Mouse (Mus musculus): ENCODE results near the gene Gm49336. TPM values are rescaled to one million over a fixed set of nuclear protein-coding genes. Genes with fewer than 3 reads are reported as not detected.

Gm49336 gene
- polyA plus RNA-seq, 1 experiment from 2014 or later, result 60.9 TPM

DNA sequence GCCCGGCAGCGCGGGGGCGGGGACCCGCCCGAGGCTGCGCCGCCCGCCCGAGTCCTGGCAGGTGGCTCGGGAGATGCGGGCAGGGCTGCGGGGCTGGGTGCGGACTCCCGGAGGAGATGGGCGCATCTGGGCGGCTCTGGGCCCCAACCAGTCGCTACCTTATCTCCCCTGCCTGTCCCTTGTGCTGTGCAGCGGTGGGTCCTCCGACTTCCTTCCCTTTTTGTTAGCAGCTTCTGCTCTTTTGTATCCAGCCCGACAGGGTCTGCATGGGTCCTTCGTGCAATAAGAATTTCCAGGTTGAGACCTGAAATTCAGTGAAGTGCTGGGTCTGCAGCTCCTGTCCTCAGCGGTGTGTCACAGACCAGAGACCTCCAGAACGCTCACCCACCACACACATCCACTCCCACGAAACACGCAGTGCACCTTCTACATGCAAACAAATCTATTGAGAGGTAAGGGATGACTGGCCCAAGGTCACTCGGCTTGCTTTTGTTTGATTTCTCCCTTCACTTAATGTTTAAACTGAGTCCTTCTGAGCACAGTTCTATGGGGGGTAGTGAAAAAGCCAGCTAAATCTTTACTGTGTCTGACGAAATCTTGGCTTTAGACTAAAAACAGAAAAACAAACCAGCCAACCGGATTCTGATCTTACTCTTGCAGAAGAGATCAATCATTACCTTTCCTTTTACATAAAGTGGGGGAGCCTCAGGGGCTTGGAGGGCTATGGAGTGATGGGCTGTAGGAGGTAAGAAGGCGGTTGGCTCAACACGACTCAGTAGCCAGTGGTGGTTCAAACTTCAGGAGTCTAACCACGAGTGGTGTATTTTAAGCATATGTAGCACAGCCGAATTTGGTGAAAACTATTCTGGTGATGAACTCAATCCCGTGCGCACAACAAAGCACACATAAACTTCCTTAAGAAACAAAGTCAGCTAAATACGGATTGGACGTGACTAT lies 73.4 kb downstream of the Gm49336 start:
- Histone ChIP-seq H3K4me2 (replicated peaks) (peak overlapping the region; percentile 97), H3K9ac (peak overlapping the region; percentile 73), H3K27ac (no peak overlapping the region), H3K9me3 (no peaks in the 10 kb centered on the region), H3K4me1 (no peaks in the 10 kb centered on the region; the same call in 1 of the 2 replicates), H3K27me3 (peaks cover 44% of the 10 kb centered on the region), H3K4me3 (peak overlapping the region; percentile 69), H3K36me3 (no peaks in the 10 kb centered on the region)
- 20% methylated on average over 37 of the region's 37 CpGs for WGBS
- 0 out of 2 replicates have a peak, but pooled peaks have one; percentile 50 for ATAC-seq (ENCODE audit: insufficient number of reproducible peaks, insufficient read depth, low FRiP score, low TSS enrichment)

DNA sequence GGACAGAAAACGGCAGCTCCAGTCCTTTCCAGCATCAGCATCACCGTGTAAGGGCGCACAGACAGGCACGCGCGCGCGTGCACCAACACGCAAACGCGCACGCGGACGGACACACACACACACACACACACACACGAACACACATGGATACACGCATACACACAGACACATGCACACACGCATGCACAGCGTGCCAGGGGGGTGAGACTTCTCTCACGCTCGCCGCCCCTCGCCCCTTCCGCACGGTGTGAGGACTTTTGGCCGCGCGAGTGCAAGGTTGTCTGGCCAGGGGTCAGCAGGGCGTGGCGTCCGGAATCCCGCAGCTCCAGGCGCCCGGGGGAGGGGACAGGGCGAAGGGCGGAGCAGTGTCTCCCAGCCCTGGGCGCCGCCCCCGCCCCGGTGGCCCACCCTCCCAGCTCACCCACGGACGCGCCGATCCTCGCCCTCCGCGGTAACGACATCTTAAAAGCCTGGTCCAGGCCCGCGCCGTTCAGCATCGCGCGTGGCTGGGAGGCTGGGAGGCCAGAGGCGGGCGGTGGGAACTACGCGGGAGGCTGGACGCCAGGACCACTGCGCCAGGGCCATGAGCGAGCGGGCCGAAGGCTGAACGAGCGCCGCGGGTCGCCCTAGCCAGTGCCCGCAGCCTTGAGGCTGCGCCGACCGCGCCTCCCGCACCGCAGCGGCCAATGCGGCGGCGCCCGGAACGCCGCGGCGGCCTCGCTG lies 74.3 kb downstream of the Gm49336 start:
- Histone ChIP-seq H3K4me3 (peak overlapping the region; percentile 69), H3K27me3 (peaks cover 44% of the 10 kb centered on the region), H3K9ac (peak overlapping the region; percentile 73), H3K36me3 (no peaks in the 10 kb centered on the region), H3K27ac (no peak overlapping the region), H3K4me1 (no peaks in the 10 kb centered on the region; the same call in 1 of the 2 replicates), H3K4me2 (replicated peaks) (peak overlapping the region; percentile 97), H3K9me3 (no peaks in the 10 kb centered on the region)
- peak; percentile 83 for ATAC-seq (ENCODE audit: insufficient number of reproducible peaks, insufficient read depth, low FRiP score, low TSS enrichment)
- WGBS, result 1% methylated on average over 83 of the region's 84 CpGs

DNA sequence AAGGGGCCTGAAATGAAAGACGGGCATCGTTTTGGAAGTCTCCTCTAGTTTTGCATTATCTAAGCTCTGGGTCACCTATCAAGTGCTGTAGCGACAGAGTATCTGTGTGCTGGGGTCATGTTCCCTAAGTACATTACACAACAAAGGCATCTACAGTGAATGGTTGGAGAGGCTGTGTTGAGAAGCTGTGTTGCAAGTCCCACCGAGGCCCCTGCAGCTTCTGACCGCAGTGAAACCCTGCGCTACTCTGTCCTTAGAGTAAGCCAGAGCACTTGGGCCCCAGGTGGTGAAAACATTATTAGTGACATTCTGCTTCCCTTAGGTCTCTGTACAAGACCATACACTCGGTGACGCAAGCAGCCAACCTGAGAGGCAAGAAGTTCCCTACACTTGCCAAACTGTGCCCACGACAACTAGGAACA lies 74.8 kb downstream of the Gm49336 start:
- Histone ChIP-seq H3K27me3 (peaks cover 44% of the 10 kb centered on the region), H3K36me3 (no peaks in the 10 kb centered on the region), H3K4me3 (peak overlapping the region; percentile 69), H3K4me1 (no peaks in the 10 kb centered on the region; the same call in 1 of the 2 replicates), H3K9me3 (no peaks in the 10 kb centered on the region), H3K9ac (no peak overlapping the region), H3K4me2 (replicated peaks) (peak overlapping the region; percentile 97), H3K27ac (no peak overlapping the region)
- 31% methylated on average over 9 of the region's 9 CpGs for WGBS
- peak; percentile 57; the same call in 1 of the 2 replicates for ATAC-seq (ENCODE audit: insufficient number of reproducible peaks, insufficient read depth, low FRiP score, low TSS enrichment)

DNA sequence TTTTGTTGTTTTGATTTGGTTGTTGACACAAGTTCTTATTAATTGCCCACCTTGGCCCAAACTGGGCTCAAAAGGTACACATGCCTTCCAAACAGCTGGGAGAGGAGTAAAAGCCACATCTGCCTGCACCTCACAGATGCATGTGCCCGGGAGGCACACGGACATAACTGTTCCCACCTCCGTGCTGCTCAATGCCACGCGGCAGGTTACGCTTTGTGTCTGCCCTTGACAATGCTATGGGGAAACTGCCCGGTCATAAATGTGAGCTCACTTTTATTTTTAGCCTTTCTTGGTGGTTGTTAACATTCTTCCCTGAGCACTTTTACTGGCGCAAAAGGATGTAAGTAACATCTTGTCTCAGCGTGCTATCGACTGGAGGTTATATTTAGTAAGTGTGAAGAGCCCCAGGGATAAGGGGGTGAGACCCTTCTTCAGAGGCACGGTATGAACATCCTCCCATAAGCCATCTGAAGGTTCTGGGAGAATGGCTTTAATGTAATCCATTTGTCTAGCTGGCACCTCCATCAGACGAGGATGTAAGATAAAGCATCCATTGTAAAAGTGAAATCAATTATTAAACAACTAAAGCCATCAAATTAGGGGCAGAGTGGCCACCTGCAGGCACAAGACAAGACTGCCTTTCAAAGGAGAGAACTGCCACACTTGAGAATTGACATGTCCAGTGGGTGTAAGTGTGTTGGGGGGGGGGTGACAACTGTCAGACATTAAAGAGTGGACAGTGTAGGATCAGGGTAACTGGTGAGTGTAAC lies 78.8 kb downstream of the Gm49336 start:
- no peak overlapping the region for H3K4me2 ChIP-seq (replicated peaks)
- no peak for ATAC-seq (ENCODE audit: insufficient number of reproducible peaks, insufficient read depth, low FRiP score, low TSS enrichment)
- no peaks in the 10 kb centered on the region for H3K9me3 ChIP-seq
- H3K4me3 ChIP-seq, result no peak overlapping the region
- no peak overlapping the region for H3K9ac ChIP-seq
- H3K4me1 ChIP-seq, result no peaks in the 10 kb centered on the region; the same call in 1 of the 2 replicates
- H3K27me3 ChIP-seq, result peaks cover 26% of the 10 kb centered on the region
- no peaks in the 10 kb centered on the region for H3K36me3 ChIP-seq
- H3K27ac ChIP-seq, result no peak overlapping the region
- 65% methylated on average over 12 of the region's 12 CpGs for WGBS

DNA sequence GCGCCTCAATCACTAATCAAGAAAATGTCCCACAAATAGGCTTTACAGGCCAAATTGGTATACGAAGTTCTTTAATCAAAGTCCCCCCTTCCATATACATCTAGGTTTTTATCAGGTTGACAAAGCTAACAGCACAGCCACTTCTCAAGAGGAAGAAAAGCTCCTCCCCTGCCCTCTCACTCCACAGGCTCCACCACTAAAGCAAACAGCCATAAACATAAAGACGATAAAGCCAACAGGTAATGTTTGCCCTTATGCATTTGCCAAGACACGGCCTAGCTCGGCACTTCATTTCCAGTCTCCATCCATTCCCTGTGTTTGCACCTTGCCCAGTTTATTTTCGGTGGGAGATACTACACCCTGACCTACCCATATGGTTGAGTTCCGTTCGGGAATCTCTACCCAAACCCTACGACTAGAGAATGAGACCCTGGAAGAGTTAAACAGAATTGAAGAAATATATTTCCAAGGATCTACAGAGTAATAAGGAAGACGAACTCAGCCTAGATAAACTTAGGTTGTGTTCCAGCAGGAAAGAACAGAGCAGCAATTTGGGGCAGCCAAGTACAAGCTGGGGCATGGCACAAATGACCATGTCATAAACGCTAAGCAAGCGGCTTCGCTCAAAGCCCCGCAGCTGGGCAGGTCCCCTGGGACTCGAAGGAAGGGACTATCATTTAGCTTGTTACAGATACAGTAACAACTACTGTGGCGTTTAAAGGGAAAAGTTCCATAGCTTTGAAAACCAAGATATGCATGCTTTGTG lies 80.3 kb downstream of the Gm49336 start:
- Histone ChIP-seq H3K36me3 (no peaks in the 10 kb centered on the region), H3K9ac (no peak overlapping the region), H3K4me1 (no peaks in the 10 kb centered on the region), H3K27me3 (peaks cover 12% of the 10 kb centered on the region), H3K9me3 (no peaks in the 10 kb centered on the region), H3K4me2 (replicated peaks) (no peak overlapping the region), H3K27ac (no peak overlapping the region), H3K4me3 (no peak overlapping the region)
- 81% methylated on average over 16 of the region's 16 CpGs for WGBS
- ATAC-seq (ENCODE audit: insufficient number of reproducible peaks, insufficient read depth, low FRiP score, low TSS enrichment), result no peak

- H3K4me2 ChIP-seq (replicated peaks), result no peak overlapping the region
- no peaks in the 10 kb centered on the region for H3K36me3 ChIP-seq
- H3K9me3 ChIP-seq, result no peaks in the 10 kb centered on the region
- no peaks in the 10 kb centered on the region for H3K4me1 ChIP-seq
- no peaks in the 10 kb centered on the region for H3K27me3 ChIP-seq
- H3K4me3 ChIP-seq, result no peak overlapping the region
- ATAC-seq (ENCODE audit: insufficient number of reproducible peaks, insufficient read depth, low FRiP score, low TSS enrichment), result no peak
- H3K9ac ChIP-seq, result no peak overlapping the region
- 90% methylated on average over 3 of the region's 3 CpGs for WGBS
- H3K27ac ChIP-seq, result no peak overlapping the region
Observed at GRCm38 (mm10) chr14:60163367-60163766, 87.9 kb downstream of the Gm49336 start.

MicroRNAs within 50 kb of the gene (microRNA counts, 519-probe panel; counts per million panel counts)
- 460 counts per million, percentile 65 among the panel's probes with 10 or more counts for microRNA mmu-miR-719

Small RNA genes within 50 kb of the gene (microRNA-seq; reads per million reads assigned to microRNA genes)
- gene Mir719, result not detected

Other genes starting within 250 kb of the Gm49336 start
- gene Atp8a2, start 54.3 kb downstream of the Gm49336 start, polyA plus RNA-seq (2016; fragmentation: Nextera tagmentation; extraction: Ambion mirVana), result 6.1 and 9.0 TPM in 2 replicates
- not detected in 2 replicates for gene Nupl1, start 76 bp downstream of the Gm49336 start, polyA plus RNA-seq (2016; fragmentation: Nextera tagmentation; extraction: Ambion mirVana)
- 35.1 and 35.8 TPM in 2 replicates for gene Mtmr6, start 13.7 kb upstream of the Gm49336 start, polyA plus RNA-seq (2016; fragmentation: Nextera tagmentation; extraction: Ambion mirVana)
- 9.0 and 9.1 TPM in 2 replicates for gene Amer2, start 121.8 kb upstream of the Gm49336 start, polyA plus RNA-seq (2016; fragmentation: Nextera tagmentation; extraction: Ambion mirVana)